Mouse (Mus musculus) stomach, postnatal 0 days (tissue): ENCODE data around the gene Prdx5. TPM values are rescaled to one million over a fixed set of nuclear protein-coding genes. Genes with fewer than 3 reads are reported as not detected.

Experiments used
- ATAC-seq: fragments of 200-750 bp; cut with Nextera tagmentation; 2 replicates; pipeline ENCODE4 v1.8.0; 2017; ENCODE audit not compliant: low FRiP score, low TSS enrichment
- DNase-seq: peaks from one replicate; pipeline ENCODE4 v3.0.0-alpha.2; 2016; ENCODE audit warnings: low spot score
- H3K27ac ChIP-seq: fragments of 300-500 bp; sonication (generic); replicated peaks from 2 replicates; pipeline ENCODE4 v1.5.1; 2014; ENCODE audit warnings: mild to moderate bottlenecking, control low read depth
- H3K27me3 ChIP-seq: fragments of 300-500 bp; sonication (generic); 2 replicates; pipeline ENCODE4 v1.6.1; 2014; ENCODE audit warnings: low read length; ENCODE audit not compliant: control insufficient read depth, insufficient read depth
- H3K36me3 ChIP-seq: fragments of 300-500 bp; sonication (generic); 2 replicates; pipeline ENCODE4 v1.6.1; 2014; ENCODE audit warnings: low read length, mixed read lengths; ENCODE audit not compliant: control insufficient read depth, insufficient read depth
- H3K4me1 ChIP-seq: fragments of 300-500 bp; sonication (generic); replicated peaks from 2 replicates; pipeline ENCODE4 v1.6.1; 2014; ENCODE audit warnings: antibody characterized with exemption; ENCODE audit not compliant: control insufficient read depth, insufficient read depth
- H3K4me2 ChIP-seq: fragments of 300-500 bp; sonication (generic); replicated peaks from 2 replicates; pipeline ENCODE4 v1.6.1; 2014; ENCODE audit warnings: low read depth, mild to moderate bottlenecking, control low read depth, moderate library complexity
- H3K4me3 ChIP-seq: fragments of 300-500 bp; sonication (generic); 2 replicates; pipeline ENCODE4 v1.5.1; 2014; ENCODE audit warnings: low read depth, low read length, control low read depth
- H3K9ac ChIP-seq: fragments of 300-500 bp; sonication (generic); 2 replicates; pipeline ENCODE4 v1.6.1; 2014; ENCODE audit warnings: mild to moderate bottlenecking, low read length, control low read depth, mixed read lengths
- H3K9me3 ChIP-seq: fragments of 300-500 bp; sonication (generic); 2 replicates; pipeline ENCODE4 v1.6.1; 2016; ENCODE audit warnings: low read length; ENCODE audit not compliant: control insufficient read depth
- CTCF ChIP-seq: IDR thresholded peaks from 2 replicates; pipeline ENCODE4 v1.5.1; 2016; ENCODE audit warnings: antibody characterized with exemption, low read depth, mild to moderate bottlenecking, moderate library complexity
- EP300 ChIP-seq: optimal IDR thresholded peaks from 2 replicates; pipeline ENCODE3; 2016; ENCODE audit warnings: antibody characterized with exemption
- WGBS: fragments of 180-500 bp; shearing (Covaris S2); extraction: QIAGEN DNeasy Blood & Tissue Kit; methylation state at CpG from one replicate; pipeline ENCODE4 v1.1.7; 2014; 5-methylcytosine and 5-hydroxymethylcytosine counted together
- polyA plus RNA-seq: library from polyadenylated mRNA; unstranded; fragments of >200 nt; fragmentation: Nextera tagmentation; extraction: Ambion mirVana; gene quantifications from 2 replicates; pipeline ENCODE4 v1.2.1, GENCODE M21; 2015

Gene Prdx5
- polyA plus RNA-seq, 1 experiment from 2014 or later: 537 TPM

DNA sequence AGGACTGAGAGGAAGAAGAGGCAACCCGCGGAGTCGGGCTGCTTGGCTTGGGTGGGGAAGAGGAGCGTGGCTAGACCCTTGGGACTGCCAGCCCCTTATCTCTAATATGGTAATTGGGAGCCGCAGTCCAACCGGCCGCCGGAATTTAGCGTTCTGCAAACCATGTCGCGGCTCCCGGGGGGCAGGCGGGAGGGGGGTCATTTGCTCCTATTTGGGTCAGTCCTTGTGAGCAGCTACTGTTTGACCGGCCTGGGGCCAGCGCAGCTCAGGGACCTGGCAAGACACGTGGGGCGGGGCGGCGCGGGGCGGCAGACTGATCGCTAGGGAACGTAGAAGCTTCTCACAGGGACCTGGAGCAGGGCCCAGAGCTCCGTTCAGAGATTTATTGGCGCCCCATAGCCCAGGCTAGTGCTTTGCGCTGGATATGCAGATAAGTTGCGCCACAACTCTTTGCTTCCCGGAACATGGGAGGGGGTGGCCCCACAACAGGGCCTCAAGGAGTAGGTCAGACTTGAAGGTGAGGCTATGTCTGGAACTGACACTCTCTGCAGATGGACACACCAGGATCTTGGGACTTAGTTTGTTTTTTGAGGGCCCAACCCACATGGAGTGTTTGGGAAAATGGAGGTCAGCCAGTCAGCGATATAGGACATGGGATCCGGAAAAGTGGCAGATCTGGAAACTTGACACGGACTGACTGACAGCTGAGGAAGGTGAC is 42.2 kb upstream of the Prdx5 start:
- peaks cover 6% of the 10 kb centered on the region; the same call in 1 of the 2 replicates for H3K4me1 ChIP-seq
- 2% methylated on average over 31 of the region's 31 CpGs for WGBS
- DNase-seq (peak; percentile 86), ATAC-seq (peak; percentile 62)
- no peak for TF ChIP-seq CTCF
- no peak for TF ChIP-seq EP300
- H3K27ac ChIP-seq: peak overlapping the region; percentile 94
- H3K4me2 ChIP-seq: peak overlapping the region; percentile 89
- H3K9ac ChIP-seq: peak overlapping the region; percentile 61
- no peaks in the 10 kb centered on the region for H3K27me3 ChIP-seq
- peak overlapping the region; percentile 65 for H3K4me3 ChIP-seq
- no peaks in the 10 kb centered on the region for H3K9me3 ChIP-seq
- peaks cover 19% of the 10 kb centered on the region for H3K36me3 ChIP-seq

DNA sequence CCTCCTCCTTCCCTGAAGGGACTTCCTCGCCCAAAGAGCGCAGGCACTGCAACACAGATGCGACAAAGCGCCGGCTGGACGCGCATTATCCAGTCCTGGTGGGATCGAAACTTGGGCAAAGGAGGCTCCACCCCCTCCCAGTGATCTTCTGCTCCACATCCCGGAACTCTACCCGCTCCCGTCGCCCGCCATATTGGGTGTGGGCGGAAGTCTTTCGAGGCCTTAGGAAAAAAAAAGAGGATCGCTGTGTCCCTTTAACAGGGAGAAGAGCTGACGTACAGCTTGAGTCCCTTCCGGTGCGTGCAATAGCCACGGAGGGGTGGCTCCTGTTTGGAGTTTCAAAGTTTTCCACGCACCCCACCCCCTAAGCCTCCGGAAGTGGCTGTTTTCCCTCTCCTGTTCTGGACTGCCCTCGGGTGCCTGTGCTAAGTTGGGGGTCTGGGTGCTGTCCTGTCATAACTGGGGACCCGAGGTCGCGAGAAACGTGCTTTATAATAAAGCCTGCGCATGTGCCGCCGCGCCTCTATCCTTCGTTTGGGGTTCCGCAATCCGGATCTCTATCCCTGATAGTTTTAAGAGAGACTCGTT is 41.6 kb upstream of the Prdx5 start:
- Histone ChIP-seq H3K9ac (peak overlapping the region; percentile 79), H3K4me3 (peak overlapping the region; percentile 65), H3K4me2 (peak overlapping the region; percentile 89), H3K27ac (peak overlapping the region; percentile 94), H3K9me3 (no peaks in the 10 kb centered on the region), H3K27me3 (no peaks in the 10 kb centered on the region), H3K4me1 (peaks cover 6% of the 10 kb centered on the region; the same call in 1 of the 2 replicates), H3K36me3 (peaks cover 14% of the 10 kb centered on the region)
- TF ChIP-seq EP300 (peak; percentile 93), CTCF (no peak)
- peak; percentile 95 for DNase-seq
- under 1% methylated on average over 35 of the region's 35 CpGs for WGBS
- ATAC-seq: peak; percentile 73

DNA sequence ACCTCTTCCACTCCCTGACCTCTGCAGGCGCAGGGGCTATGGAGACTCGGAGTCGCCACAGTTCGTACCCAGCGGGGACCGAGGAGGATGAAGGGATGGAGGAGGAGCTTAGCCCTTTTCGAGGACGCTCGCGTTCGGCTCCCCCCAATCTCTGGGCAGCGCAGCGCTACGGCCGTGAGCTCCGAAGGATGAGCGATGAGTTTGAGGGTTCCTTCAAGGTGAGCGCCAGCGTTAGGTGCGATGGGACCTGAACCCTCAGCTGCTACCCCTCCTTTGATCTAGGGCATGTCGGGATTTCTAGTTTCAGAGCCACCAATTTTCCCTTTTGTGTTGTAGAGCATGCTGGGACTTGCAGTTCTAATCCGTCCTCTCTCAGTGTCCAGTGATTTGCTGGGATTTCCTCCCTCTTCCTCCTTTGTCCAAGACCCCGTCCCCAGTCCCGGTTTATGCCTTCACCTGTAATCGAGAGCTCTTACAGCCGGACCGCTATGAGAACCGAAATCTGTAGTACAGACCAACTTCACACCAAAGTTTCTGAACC is 40.8 kb upstream of the Prdx5 start:
- peak; percentile 63 for DNase-seq
- H3K36me3 ChIP-seq: peaks cover 10% of the 10 kb centered on the region
- WGBS: under 1% methylated on average over 28 of the region's 28 CpGs
- peak overlapping the region; percentile 65 for H3K4me3 ChIP-seq
- H3K27me3 ChIP-seq: no peaks in the 10 kb centered on the region
- peak overlapping the region; percentile 94 for H3K27ac ChIP-seq
- H3K4me2 ChIP-seq: peak overlapping the region; percentile 89
- H3K9ac ChIP-seq: peak overlapping the region; percentile 79
- ATAC-seq: no peak
- peaks cover 6% of the 10 kb centered on the region; the same call in 1 of the 2 replicates for H3K4me1 ChIP-seq
- TF ChIP-seq CTCF: no peak
- no peak for TF ChIP-seq EP300
- H3K9me3 ChIP-seq: no peaks in the 10 kb centered on the region

DNA sequence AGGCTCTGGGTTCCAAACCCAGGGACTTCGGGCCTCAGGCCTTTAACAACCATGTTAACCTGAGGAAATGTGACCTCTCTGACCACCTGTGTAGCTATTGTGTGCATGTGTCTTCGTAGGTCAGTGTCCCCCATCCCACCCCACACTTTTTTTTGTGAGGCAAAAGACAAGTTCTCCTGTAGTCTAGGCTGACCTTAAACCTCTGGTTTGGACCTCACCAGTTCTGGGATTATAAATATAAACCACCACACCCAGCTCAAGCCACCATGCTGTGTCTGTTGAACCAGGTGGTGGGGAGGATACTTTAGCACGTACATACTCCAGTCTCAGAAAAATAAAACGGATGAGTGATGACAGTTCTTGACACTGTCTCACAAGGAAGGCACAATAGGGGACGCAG is 40.0 kb upstream of the Prdx5 start:
- peaks cover 5% of the 10 kb centered on the region; the same call in 1 of the 2 replicates for H3K36me3 ChIP-seq
- H3K4me2 ChIP-seq: peak overlapping the region; percentile 89
- H3K27me3 ChIP-seq: no peaks in the 10 kb centered on the region
- peaks cover 6% of the 10 kb centered on the region; the same call in 1 of the 2 replicates for H3K4me1 ChIP-seq
- whole genome bisulfite sequencing: 48% methylated on average over 5 of the region's 5 CpGs
- no peaks in the 10 kb centered on the region for H3K9me3 ChIP-seq
- TF ChIP-seq CTCF: no peak
- no peak for TF ChIP-seq EP300
- H3K27ac ChIP-seq: peak overlapping the region; percentile 24; the same call in 1 of the 2 replicates
- H3K4me3 ChIP-seq: peak overlapping the region; percentile 65
- DNase-seq: no peak
- no peak for ATAC-seq
- no peak overlapping the region; the same call in 1 of the 2 replicates for H3K9ac ChIP-seq

DNA sequence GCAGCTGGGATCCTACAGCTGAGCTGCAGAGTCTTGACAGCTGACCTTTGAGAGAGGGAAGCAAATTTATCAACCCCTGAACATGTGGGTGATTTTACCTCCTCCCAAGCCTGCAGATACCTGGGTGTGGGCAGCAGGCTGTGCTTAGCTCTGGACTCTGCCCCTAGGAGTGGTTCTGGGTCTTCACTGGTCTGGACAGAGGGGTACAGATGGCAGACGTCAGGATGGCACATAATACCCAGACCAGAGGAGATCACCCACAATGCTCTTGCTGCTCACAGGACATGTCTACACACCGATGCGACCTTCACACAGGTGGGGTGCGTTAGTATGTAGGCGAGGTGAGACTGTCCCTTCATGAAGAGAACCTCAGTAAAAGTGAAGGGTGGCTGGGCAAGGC is 39.6 kb upstream of the Prdx5 start:
- Histone ChIP-seq H3K36me3 (peaks cover 4% of the 10 kb centered on the region; the same call in 1 of the 2 replicates), H3K9ac (no peak overlapping the region; the same call in 1 of the 2 replicates), H3K27me3 (no peaks in the 10 kb centered on the region), H3K4me3 (no peak overlapping the region), H3K4me1 (peaks cover 6% of the 10 kb centered on the region; the same call in 1 of the 2 replicates), H3K4me2 (no peak overlapping the region), H3K27ac (peak overlapping the region; percentile 24; the same call in 1 of the 2 replicates), H3K9me3 (no peaks in the 10 kb centered on the region)
- no peak for DNase-seq
- TF ChIP-seq EP300 (no peak), CTCF (no peak)
- ATAC-seq: no peak
- 79% methylated on average over 5 of the region's 5 CpGs for WGBS
